Mouse (Mus musculus) spleen, adult 2 months (tissue): ENCODE data around the gene Ddn.

ENCODE experiments used
- CTCF ChIP-seq: fragments of 200-500 bp; IDR thresholded peaks from 2 replicates; pipeline ENCODE4 v1.5.1; 2011; ENCODE audit warnings: mild to moderate bottlenecking, inconsistent platforms; ENCODE audit not compliant: insufficient read depth, insufficient read length, insufficient replicate concordance; ENCODE audit errors: extremely low read depth
- POLR2A ChIP-seq: fragments of 200-500 bp; IDR thresholded peaks from 2 replicates; pipeline ENCODE4 v1.6.1; 2011; ENCODE audit warnings: low read depth, low read length, inconsistent platforms

DNA sequence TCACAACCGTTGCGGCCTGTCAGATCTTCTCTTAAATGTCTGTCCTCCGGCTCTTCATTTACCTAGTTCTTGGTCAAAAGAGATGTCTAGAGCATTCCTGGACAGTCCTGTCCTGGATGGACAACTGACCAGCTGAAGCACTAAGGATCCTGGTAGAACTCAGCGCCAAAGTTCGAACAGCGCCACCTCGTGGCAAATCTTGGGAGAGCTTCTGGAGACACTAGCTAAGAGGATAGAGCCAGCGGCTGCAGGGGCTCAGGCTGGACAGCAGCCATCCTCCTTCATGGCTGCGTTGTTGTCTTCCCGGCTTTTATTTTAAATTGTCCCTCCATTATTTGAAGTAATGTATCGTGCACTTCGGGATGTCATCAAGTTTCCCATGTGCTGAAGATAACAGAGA lies 9.9 kb downstream of the Ddn start:
- peak; percentile 83; the same call in 1 of the 2 replicates for TF ChIP-seq CTCF
- no peak for TF ChIP-seq POLR2A
